Mouse (Mus musculus): ENCODE data around the gene Skap2. TPM values are rescaled to one million over a fixed set of nuclear protein-coding genes. Genes with fewer than 3 reads are reported as not detected.

Gene Skap2
- polyA plus RNA-seq, 1 experiment, result 9.1 TPM

DNA sequence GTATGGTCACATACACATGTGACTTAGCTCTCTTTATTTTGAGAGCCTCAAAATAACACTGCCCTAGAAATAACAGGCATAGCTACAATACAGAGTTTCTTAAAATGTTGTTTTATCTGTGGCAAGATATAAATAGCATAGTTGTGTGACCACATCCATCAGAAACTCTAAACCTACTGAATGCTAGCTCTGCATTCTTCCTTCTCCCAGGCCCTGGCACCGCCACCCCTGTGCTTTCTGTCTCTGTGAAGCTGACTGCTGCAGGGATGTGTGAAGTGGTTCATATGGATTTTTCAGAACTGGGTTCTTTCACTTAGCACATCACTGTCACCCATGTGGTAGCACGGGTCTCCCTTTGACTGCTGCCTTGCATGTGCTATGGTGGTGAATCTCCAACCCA lies 179.0 kb downstream of the Skap2 start:
- Histone ChIP-seq H3K27ac (ENCODE audit: insufficient read depth, low read length) (no peak overlapping the region), H3K36me3 (ENCODE audit: control insufficient read depth, insufficient read depth, low read length) (no peaks in the 10 kb centered on the region), H3K27me3 (ENCODE audit: control insufficient read depth, insufficient read depth, low read length) (no peaks in the 10 kb centered on the region), H3K4me3 (ENCODE audit: extremely low read depth, insufficient read depth, insufficient read length) (no peak overlapping the region), H3K4me1 (ENCODE audit: control insufficient read depth, insufficient read depth, insufficient read length) (no peaks in the 10 kb centered on the region)
- TF ChIP-seq CTCF (IDR thresholded peaks at IDR 0.05; ENCODE audit: extremely low read depth, insufficient read depth, insufficient read length, insufficient replicate concordance), result no peak
- TF ChIP-seq POLR2A (IDR thresholded peaks at IDR 0.05; ENCODE audit: low read depth, low read length), result no peak
- DNase-seq (ENCODE audit: low read depth in 1 of 2, low spot score in 2 of 2), result no peak
- WGBS, result 74% methylated on average over 2 of the region's 2 CpGs

DNA sequence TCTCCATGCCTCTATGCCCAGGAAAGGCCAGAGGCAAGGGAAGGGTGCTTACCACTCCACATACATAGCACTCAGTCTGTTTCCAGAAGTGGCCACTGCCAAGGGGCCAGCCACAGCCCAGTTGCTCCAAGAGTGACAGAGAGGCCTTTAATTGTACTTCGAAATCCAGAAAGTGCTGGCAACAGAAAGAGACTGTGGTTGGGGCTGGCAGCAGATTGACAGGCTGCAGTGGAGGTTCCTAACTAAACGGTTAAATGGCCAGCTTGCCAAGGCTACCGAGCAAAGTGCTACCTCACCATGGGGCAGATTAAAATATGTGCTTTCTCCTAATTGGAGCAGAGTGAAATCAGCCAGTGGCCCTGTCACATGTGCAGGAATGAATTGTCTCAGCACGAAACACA lies 186.7 kb downstream of the Skap2 start:
- H3K4me1 ChIP-seq (ENCODE audit: control insufficient read depth, insufficient read depth, insufficient read length), result no peaks in the 10 kb centered on the region
- no peaks in the 10 kb centered on the region for H3K27me3 ChIP-seq (ENCODE audit: control insufficient read depth, insufficient read depth, low read length)
- no peak overlapping the region for H3K4me3 ChIP-seq (ENCODE audit: extremely low read depth, insufficient read depth, insufficient read length)
- no peaks in the 10 kb centered on the region for H3K36me3 ChIP-seq (ENCODE audit: control insufficient read depth, insufficient read depth, low read length)
- no peak for DNase-seq (ENCODE audit: low read depth in 1 of 2, low spot score in 2 of 2)
- no peak overlapping the region for H3K27ac ChIP-seq (ENCODE audit: insufficient read depth, low read length)
- no peak for TF ChIP-seq CTCF (IDR thresholded peaks at IDR 0.05; ENCODE audit: extremely low read depth, insufficient read depth, insufficient read length, insufficient replicate concordance)
- TF ChIP-seq POLR2A (IDR thresholded peaks at IDR 0.05; ENCODE audit: low read depth, low read length), result no peak
- WGBS, result 78% methylated on average over 4 of the region's 4 CpGs

GRCm38 (mm10) chr6:51824136-51824830 lies 188.1 kb downstream of the Skap2 start:
- 86% methylated on average over 9 of the region's 9 CpGs for WGBS
- Histone ChIP-seq H3K27ac (ENCODE audit: insufficient read depth, low read length) (no peak overlapping the region), H3K4me1 (ENCODE audit: control insufficient read depth, insufficient read depth, insufficient read length) (no peaks in the 10 kb centered on the region), H3K36me3 (ENCODE audit: control insufficient read depth, insufficient read depth, low read length) (no peaks in the 10 kb centered on the region), H3K27me3 (ENCODE audit: control insufficient read depth, insufficient read depth, low read length) (no peaks in the 10 kb centered on the region), H3K4me3 (ENCODE audit: extremely low read depth, insufficient read depth, insufficient read length) (no peak overlapping the region)
- no peak for TF ChIP-seq CTCF (IDR thresholded peaks at IDR 0.05; ENCODE audit: extremely low read depth, insufficient read depth, insufficient read length, insufficient replicate concordance)
- TF ChIP-seq POLR2A (IDR thresholded peaks at IDR 0.05; ENCODE audit: low read depth, low read length), result no peak
- no peak for DNase-seq (ENCODE audit: low read depth in 1 of 2, low spot score in 2 of 2)

DNA sequence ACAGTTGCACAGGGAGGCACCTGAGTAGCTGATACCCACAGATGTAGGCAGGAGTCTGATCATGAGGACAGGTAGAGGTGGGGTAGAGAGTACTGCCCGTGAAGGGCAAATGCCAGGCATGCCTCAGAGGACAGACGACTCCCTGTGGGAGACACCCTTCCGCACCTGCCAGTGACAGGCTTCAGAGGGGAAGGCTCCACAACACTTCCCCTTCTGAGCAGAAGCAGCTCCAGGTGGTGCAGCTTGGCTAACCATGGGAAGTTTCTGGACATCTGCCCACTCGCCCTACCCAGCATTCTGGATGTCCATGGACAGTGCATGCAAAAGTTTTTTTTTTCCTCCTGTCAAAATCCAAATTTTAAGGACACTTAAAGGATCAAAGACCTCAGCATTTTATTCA lies 190.3 kb downstream of the Skap2 start:
- Histone ChIP-seq H3K36me3 (ENCODE audit: control insufficient read depth, insufficient read depth, low read length) (no peaks in the 10 kb centered on the region), H3K27me3 (ENCODE audit: control insufficient read depth, insufficient read depth, low read length) (no peaks in the 10 kb centered on the region), H3K4me3 (ENCODE audit: extremely low read depth, insufficient read depth, insufficient read length) (no peak overlapping the region), H3K4me1 (ENCODE audit: control insufficient read depth, insufficient read depth, insufficient read length) (no peaks in the 10 kb centered on the region), H3K27ac (ENCODE audit: insufficient read depth, low read length) (no peak overlapping the region)
- DNase-seq (ENCODE audit: low read depth in 1 of 2, low spot score in 2 of 2), result no peak
- TF ChIP-seq CTCF (IDR thresholded peaks at IDR 0.05; ENCODE audit: extremely low read depth, insufficient read depth, insufficient read length, insufficient replicate concordance) (no peak), POLR2A (IDR thresholded peaks at IDR 0.05; ENCODE audit: low read depth, low read length) (no peak)
- 31% methylated on average over 4 of the region's 4 CpGs for WGBS

GRCm38 (mm10) chr6:51820853-51821252 lies 191.5 kb downstream of the Skap2 start:
- H3K27me3 ChIP-seq (ENCODE audit: control insufficient read depth, insufficient read depth, low read length), result no peaks in the 10 kb centered on the region
- DNase-seq (ENCODE audit: low read depth in 1 of 2, low spot score in 2 of 2), result no peak
- H3K4me3 ChIP-seq (ENCODE audit: extremely low read depth, insufficient read depth, insufficient read length), result no peak overlapping the region
- WGBS, result 41% methylated on average over 5 of the region's 5 CpGs
- no peak overlapping the region for H3K27ac ChIP-seq (ENCODE audit: insufficient read depth, low read length)
- H3K4me1 ChIP-seq (ENCODE audit: control insufficient read depth, insufficient read depth, insufficient read length), result no peaks in the 10 kb centered on the region
- TF ChIP-seq CTCF (IDR thresholded peaks at IDR 0.05; ENCODE audit: extremely low read depth, insufficient read depth, insufficient read length, insufficient replicate concordance), result no peak
- TF ChIP-seq POLR2A (IDR thresholded peaks at IDR 0.05; ENCODE audit: low read depth, low read length), result no peak
- H3K36me3 ChIP-seq (ENCODE audit: control insufficient read depth, insufficient read depth, low read length), result no peaks in the 10 kb centered on the region

GRCm38 (mm10) chr6:51816892-51817621 lies 195.3 kb downstream of the Skap2 start:
- DNase-seq (ENCODE audit: low read depth in 1 of 2, low spot score in 2 of 2), result no peak
- H3K27ac ChIP-seq (ENCODE audit: insufficient read depth, low read length), result no peak overlapping the region
- WGBS, result 86% methylated on average over 6 of the region's 6 CpGs
- TF ChIP-seq POLR2A (IDR thresholded peaks at IDR 0.05; ENCODE audit: low read depth, low read length) (no peak), CTCF (IDR thresholded peaks at IDR 0.05; ENCODE audit: extremely low read depth, insufficient read depth, insufficient read length, insufficient replicate concordance) (no peak)
- H3K36me3 ChIP-seq (ENCODE audit: control insufficient read depth, insufficient read depth, low read length), result no peaks in the 10 kb centered on the region
- no peaks in the 10 kb centered on the region for H3K4me1 ChIP-seq (ENCODE audit: control insufficient read depth, insufficient read depth, insufficient read length)
- H3K4me3 ChIP-seq (ENCODE audit: extremely low read depth, insufficient read depth, insufficient read length), result no peak overlapping the region
- no peaks in the 10 kb centered on the region for H3K27me3 ChIP-seq (ENCODE audit: control insufficient read depth, insufficient read depth, low read length)

- no peaks in the 10 kb centered on the region for H3K4me1 ChIP-seq (ENCODE audit: control insufficient read depth, insufficient read depth, insufficient read length)
- H3K27ac ChIP-seq (ENCODE audit: insufficient read depth, low read length), result no peak overlapping the region
- H3K27me3 ChIP-seq (ENCODE audit: control insufficient read depth, insufficient read depth, low read length), result no peaks in the 10 kb centered on the region
- WGBS, result 89% methylated on average over 4 of the region's 4 CpGs
- no peak overlapping the region for H3K4me3 ChIP-seq (ENCODE audit: extremely low read depth, insufficient read depth, insufficient read length)
- no peaks in the 10 kb centered on the region for H3K36me3 ChIP-seq (ENCODE audit: control insufficient read depth, insufficient read depth, low read length)
- TF ChIP-seq CTCF (IDR thresholded peaks at IDR 0.05; ENCODE audit: extremely low read depth, insufficient read depth, insufficient read length, insufficient replicate concordance) (no peak), POLR2A (IDR thresholded peaks at IDR 0.05; ENCODE audit: low read depth, low read length) (no peak)
- DNase-seq (ENCODE audit: low read depth in 1 of 2, low spot score in 2 of 2), result no peak
Observed at GRCm38 (mm10) chr6:51810906-51811305, 201.4 kb downstream of the Skap2 start.
